Mouse (Mus musculus) G1E (cell line): ENCODE measurements around the gene Tmem108. TPM values are rescaled to one million over a fixed set of nuclear protein-coding genes. Genes with fewer than 3 reads are reported as not detected.

Source experiments
- ATAC-seq: 2 replicates; pipeline ENCODE4 v1.8.0; 2016; ENCODE audit warnings: mild to moderate bottlenecking; ENCODE audit not compliant: insufficient number of reproducible peaks, poor library complexity, low FRiP score, severe bottlenecking; ENCODE audit errors: extremely low read depth
- DNase-seq: peaks from one replicate; pipeline ENCODE4 v3.0.0; 2012; ENCODE audit warnings: low spot score
- H3K27me3 ChIP-seq: 2 replicates; pipeline ENCODE4 v1.6.1; 2012; ENCODE audit warnings: mild to moderate bottlenecking, low read length, inconsistent platforms; ENCODE audit not compliant: insufficient read depth
- H3K36me3 ChIP-seq: replicated peaks from 2 replicates; pipeline ENCODE3; 2012; ENCODE audit warnings: mild to moderate bottlenecking, inconsistent platforms
- H3K4me1 ChIP-seq: 2 replicates; pipeline ENCODE4 v1.6.1; 2012; ENCODE audit warnings: low read depth, low read length, inconsistent platforms, mixed read lengths; ENCODE audit not compliant: insufficient read depth
- H3K4me3 ChIP-seq: 2 replicates; pipeline ENCODE4 v1.5.1; 2012; ENCODE audit warnings: low read depth, mild to moderate bottlenecking, inconsistent platforms, low read length, moderate library complexity, mixed read lengths
- H3K9me3 ChIP-seq: replicated peaks from 2 replicates; pipeline ENCODE4 v1.6.1; 2012; ENCODE audit warnings: inconsistent platforms
- CTCF ChIP-seq: IDR thresholded peaks from 2 replicates; pipeline ENCODE4 v1.5.1; 2012; ENCODE audit warnings: low read depth, low read length, inconsistent platforms, mixed read lengths
- GATA1 ChIP-seq: IDR thresholded peaks from 2 replicates; pipeline ENCODE4 v1.6.1; 2012; ENCODE audit warnings: borderline replicate concordance, low read length, inconsistent platforms, mixed read lengths
- GATA2 ChIP-seq: IDR thresholded peaks from 2 replicates; pipeline ENCODE4 v1.6.1; 2012; ENCODE audit warnings: low read depth, low read length, inconsistent platforms, borderline replicate concordance
- POLR2AphosphoS5 ChIP-seq: IDR thresholded peaks from 2 replicates; pipeline ENCODE4 v1.6.1; 2012; ENCODE audit warnings: low read depth, low read length, inconsistent platforms; ENCODE audit not compliant: insufficient replicate concordance
- TAL1 ChIP-seq: conservative IDR thresholded peaks from 2 replicates; pipeline ENCODE4 v1.6.1; 2012; ENCODE audit warnings: low read depth, low read length, inconsistent platforms, mixed read lengths
- polyA plus RNA-seq: library from polyadenylated mRNA; stranded (reverse); fragments of >175 nt; gene quantifications from 2 replicates; pipeline ENCODE4 v1.2.3, GENCODE M21; 2012
- total RNA-seq, 2 experiments: library from RNA; stranded (forward) in 1 of 2; stranded (reverse) in 1 of 2; fragments of 200-1000 nt in 1 of 2; fragments of >200 nt in 1 of 2; fragmentation: Nextera tagmentation in 1 of 2; gene quantifications; 2 replicates each; pipeline ENCODE4 v1.2.3; 2014 to 2017

The Tmem108 gene
- total and polyA plus RNA-seq, 3 experiments = 0.27 TPM; not detected in 2

DNA sequence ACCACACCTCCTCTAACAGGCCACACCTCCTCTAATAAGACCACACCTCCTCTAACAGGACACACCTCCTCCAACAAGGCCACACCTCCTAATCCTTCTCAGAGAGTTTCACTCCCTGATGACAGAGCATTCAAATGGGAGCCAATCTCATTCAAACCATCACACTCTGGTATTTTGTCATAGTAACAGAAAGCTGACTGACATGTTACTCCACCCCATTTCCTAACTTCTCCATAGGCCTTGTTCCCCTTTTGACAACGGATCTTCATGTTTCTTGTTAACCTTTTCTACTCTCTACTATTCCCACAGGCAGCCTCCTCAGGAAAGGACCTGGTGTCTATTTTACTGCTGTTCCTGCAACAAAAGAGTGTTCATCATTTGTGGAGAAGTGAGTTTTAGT is 199.6 kb downstream of the Tmem108 start:
- no peaks in the 10 kb centered on the region for H3K27me3 ChIP-seq
- DNase-seq (no peak), ATAC-seq (no peak)
- peaks cover 44% of the 10 kb centered on the region for H3K9me3 ChIP-seq
- H3K36me3 ChIP-seq = no peaks in the 10 kb centered on the region
- H3K4me3 ChIP-seq = no peak overlapping the region
- H3K4me1 ChIP-seq = no peaks in the 10 kb centered on the region
- TF ChIP-seq POLR2AphosphoS5 = no peak
- TF ChIP-seq GATA1 = no peak
- TF ChIP-seq GATA2 = no peak
- no peak for TF ChIP-seq CTCF
- TF ChIP-seq TAL1 = no peak

DNA sequence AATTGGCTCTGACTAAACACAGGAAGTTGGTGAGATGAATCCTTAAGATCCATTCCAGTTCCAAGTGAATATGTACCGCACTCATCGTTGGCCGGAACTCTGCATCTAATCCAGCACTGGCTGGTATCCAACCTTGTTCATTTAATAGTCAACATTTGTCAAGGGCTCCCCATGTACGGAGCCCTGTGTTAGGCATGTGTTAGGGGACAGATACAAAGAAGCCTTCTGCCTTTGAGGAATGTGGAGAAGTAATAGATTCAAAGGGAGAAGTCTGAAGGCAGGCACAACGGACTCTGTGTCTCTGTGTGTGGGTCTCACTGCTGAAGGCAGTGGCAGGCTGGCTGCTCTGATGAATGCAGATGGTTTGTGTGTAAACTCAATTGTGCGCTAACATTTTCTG is 202.9 kb downstream of the Tmem108 start:
- DNase-seq = no peak
- TF ChIP-seq GATA1 (no peak), GATA2 (no peak), POLR2AphosphoS5 (no peak), CTCF (no peak), TAL1 (no peak)
- ATAC-seq = no peak
- Histone ChIP-seq H3K9me3 (peaks cover 51% of the 10 kb centered on the region), H3K36me3 (no peaks in the 10 kb centered on the region), H3K4me1 (no peaks in the 10 kb centered on the region), H3K27me3 (no peaks in the 10 kb centered on the region), H3K4me3 (no peak overlapping the region)

DNA sequence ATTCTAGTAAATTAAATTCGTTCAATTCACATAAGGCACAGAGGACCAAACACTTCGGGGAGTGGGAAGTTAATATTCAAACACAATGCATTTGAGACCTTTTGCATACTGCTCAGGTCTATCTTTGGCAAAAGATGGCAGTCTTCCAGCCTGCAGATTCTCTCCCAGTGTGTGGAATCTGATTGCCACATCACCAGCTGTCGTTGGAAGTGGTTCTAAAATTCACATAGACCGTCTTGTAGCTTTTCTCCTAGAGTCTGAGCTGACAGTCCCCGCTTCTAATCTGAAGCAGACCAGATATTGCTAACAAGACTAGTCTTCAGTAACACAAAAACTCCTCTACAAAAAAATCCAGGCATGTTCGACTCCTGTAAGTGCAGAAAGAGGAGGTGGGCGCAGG is 203.4 kb downstream of the Tmem108 start:
- Histone ChIP-seq H3K4me1 (no peaks in the 10 kb centered on the region), H3K4me3 (no peak overlapping the region), H3K27me3 (no peaks in the 10 kb centered on the region), H3K9me3 (peaks cover 55% of the 10 kb centered on the region), H3K36me3 (no peaks in the 10 kb centered on the region)
- DNase-seq (no peak), ATAC-seq (no peak)
- no peak for TF ChIP-seq TAL1
- no peak for TF ChIP-seq POLR2AphosphoS5
- TF ChIP-seq GATA1 = no peak
- TF ChIP-seq CTCF = no peak
- TF ChIP-seq GATA2 = no peak

DNA sequence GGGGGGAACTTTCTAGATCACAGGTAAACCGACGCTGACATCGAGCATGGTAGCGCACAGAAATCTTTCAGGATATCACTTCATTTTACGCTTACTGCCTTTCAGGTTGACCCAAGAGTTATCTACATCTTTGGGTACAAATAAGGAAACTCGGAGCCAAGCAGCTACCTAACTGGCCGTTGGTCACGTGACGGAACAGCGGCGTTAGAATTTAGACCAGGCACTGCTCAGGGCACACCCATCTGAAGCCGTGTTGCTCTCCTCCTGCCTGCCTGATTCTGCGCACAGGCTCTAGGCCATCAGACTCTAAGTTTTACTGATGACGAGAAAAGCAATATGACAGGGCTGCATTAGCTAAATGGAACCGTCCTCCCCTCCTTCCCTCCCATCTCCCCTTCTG is 204.6 kb downstream of the Tmem108 start:
- no peak for TF ChIP-seq GATA2
- no peak for TF ChIP-seq TAL1
- TF ChIP-seq POLR2AphosphoS5 = no peak
- TF ChIP-seq GATA1 = no peak
- TF ChIP-seq CTCF = no peak

DNA sequence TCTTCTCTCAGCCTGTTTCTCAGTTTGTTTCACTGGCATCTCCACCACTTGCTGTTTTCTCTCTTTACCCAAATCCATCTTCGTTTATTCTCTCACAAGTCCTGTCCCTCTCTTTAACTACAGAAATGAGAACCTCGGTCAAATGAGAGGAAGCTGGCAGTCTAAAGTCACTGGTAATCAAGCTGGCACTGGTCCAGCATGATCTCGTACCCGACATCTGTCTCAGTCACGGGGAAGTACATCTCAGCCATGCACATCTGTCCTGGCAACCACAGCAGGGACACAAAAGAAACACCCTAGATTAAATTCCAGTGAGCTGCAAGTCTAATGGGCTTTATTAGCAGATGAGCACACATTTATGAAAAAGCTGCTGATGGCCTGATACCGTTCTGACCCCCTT is 206.3 kb downstream of the Tmem108 start:
- H3K9me3 ChIP-seq = peaks cover 70% of the 10 kb centered on the region
- no peaks in the 10 kb centered on the region for H3K4me1 ChIP-seq
- H3K4me3 ChIP-seq = no peak overlapping the region
- no peaks in the 10 kb centered on the region for H3K36me3 ChIP-seq
- no peak for TF ChIP-seq CTCF
- TF ChIP-seq POLR2AphosphoS5 = no peak
- TF ChIP-seq TAL1 = no peak
- no peak for TF ChIP-seq GATA1
- no peak for TF ChIP-seq GATA2
- H3K27me3 ChIP-seq = no peaks in the 10 kb centered on the region
- ATAC-seq = no peak
- DNase-seq = no peak

More for the DNA sequence above, 204.6 kb downstream of the Tmem108 start:
- ATAC-seq (no peak), DNase-seq (no peak)
- Histone ChIP-seq H3K4me1 (no peaks in the 10 kb centered on the region), H3K36me3 (no peaks in the 10 kb centered on the region), H3K27me3 (no peaks in the 10 kb centered on the region), H3K9me3 (peaks cover 66% of the 10 kb centered on the region), H3K4me3 (no peak overlapping the region)

DNA sequence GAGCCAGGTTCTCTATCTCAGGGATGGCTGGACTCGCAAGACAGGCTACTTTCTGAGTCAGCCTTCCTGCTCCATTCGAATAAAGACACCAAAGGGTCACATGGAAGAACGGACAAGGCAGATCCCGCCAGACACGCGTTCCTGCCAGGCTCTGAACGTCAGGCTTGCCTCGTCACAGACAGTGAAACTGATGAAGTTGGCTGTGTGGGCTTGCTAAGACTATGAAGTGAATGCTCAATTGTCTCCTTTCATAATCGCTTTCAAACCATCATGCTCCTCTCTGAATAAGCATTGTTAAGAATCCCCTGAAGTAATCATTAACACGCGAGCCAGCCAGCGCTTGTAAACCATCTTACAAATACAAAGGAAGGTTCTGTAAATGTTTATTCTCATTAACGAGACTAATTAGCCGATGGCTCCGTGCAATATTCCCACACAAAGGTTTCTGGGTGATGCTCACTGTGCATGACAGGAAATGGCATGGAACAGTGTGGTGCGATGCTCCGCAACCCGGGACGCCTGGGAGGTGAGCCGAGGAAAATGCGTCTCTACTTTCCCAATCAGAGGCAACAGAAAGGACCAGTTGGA is 210.9 kb downstream of the Tmem108 start:
- no peaks in the 10 kb centered on the region for H3K36me3 ChIP-seq
- H3K4me1 ChIP-seq = no peaks in the 10 kb centered on the region
- peaks cover 67% of the 10 kb centered on the region for H3K9me3 ChIP-seq
- no peaks in the 10 kb centered on the region for H3K27me3 ChIP-seq
- H3K4me3 ChIP-seq = no peak overlapping the region
- TF ChIP-seq POLR2AphosphoS5 (no peak), GATA1 (no peak), CTCF (no peak), TAL1 (no peak), GATA2 (no peak)
- DNase-seq = no peak
- ATAC-seq = no peak

DNA sequence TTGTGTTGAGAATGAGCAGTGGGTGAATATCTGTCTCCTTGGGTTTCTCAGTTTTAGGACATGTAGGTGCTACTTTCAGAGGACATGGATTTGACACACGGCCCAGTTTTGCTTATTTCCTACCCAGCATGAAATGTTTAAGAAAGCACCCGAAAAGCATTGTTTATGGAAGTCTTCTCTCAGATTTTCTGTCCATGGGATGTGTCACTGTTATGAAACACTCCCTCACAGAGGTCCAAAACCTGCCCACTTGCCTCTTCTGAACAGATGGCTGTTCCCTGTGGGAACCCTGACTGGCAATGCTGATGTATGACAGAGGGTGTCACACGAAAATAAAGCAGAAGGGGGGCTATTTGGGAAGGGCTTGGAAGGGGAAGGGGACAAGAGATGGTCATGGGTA is 212.5 kb downstream of the Tmem108 start:
- Histone ChIP-seq H3K36me3 (no peaks in the 10 kb centered on the region), H3K4me1 (no peaks in the 10 kb centered on the region), H3K27me3 (no peaks in the 10 kb centered on the region), H3K4me3 (no peak overlapping the region), H3K9me3 (peaks cover 64% of the 10 kb centered on the region)
- ATAC-seq = no peak
- no peak for TF ChIP-seq TAL1
- no peak for TF ChIP-seq GATA2
- no peak for TF ChIP-seq GATA1
- no peak for TF ChIP-seq CTCF
- no peak for TF ChIP-seq POLR2AphosphoS5
- DNase-seq = no peak
